Mouse (Mus musculus) cerebellum, adult 2 months (tissue): Measurements from ENCODE around the gene Hoxa2. TPM values are rescaled to one million over a fixed set of nuclear protein-coding genes. Genes with fewer than 3 reads are reported as not detected.

Experiments
- DNase-seq, 2 experiments: peaks; one replicate each; pipeline ENCODE4 v3.0.0; 2021
- H3K27ac ChIP-seq: fragments of 200-500 bp; 2 replicates; pipeline ENCODE4 v1.5.1; 2012; ENCODE audit warnings: low read length, control low read depth, inconsistent platforms; ENCODE audit not compliant: insufficient read depth
- H3K27me3 ChIP-seq: fragments of 200-500 bp; 2 replicates; pipeline ENCODE4 v1.6.1; 2012; ENCODE audit warnings: inconsistent platforms, mild to moderate bottlenecking, low read length, moderate library complexity; ENCODE audit not compliant: control insufficient read depth, insufficient read depth
- H3K4me1 ChIP-seq: fragments of 200-500 bp; 2 replicates; pipeline ENCODE4 v1.6.1; 2011; ENCODE audit warnings: low read length; ENCODE audit not compliant: control insufficient read depth, insufficient read depth
- H3K4me3 ChIP-seq: fragments of 200-500 bp; replicated peaks from 2 replicates; pipeline ENCODE3; 2011; ENCODE audit warnings: mild to moderate bottlenecking, low read depth, low read length, control low read depth; ENCODE audit not compliant: insufficient read depth
- CTCF ChIP-seq: fragments of 200-500 bp; IDR thresholded peaks from 2 replicates; pipeline ENCODE4 v1.5.1; 2011; ENCODE audit warnings: low read depth, mild to moderate bottlenecking, control low read depth, low read length, moderate library complexity, borderline replicate concordance; ENCODE audit not compliant: insufficient read depth
- POLR2A ChIP-seq: fragments of 200-500 bp; IDR thresholded peaks from 2 replicates; pipeline ENCODE4 v1.6.1; 2011; ENCODE audit warnings: low read length, control low read depth, borderline replicate concordance; ENCODE audit not compliant: insufficient read depth
- WGBS: fragments of 180-500 bp; shearing (Covaris S2); methylation state at CpG from one replicate; pipeline ENCODE4 v1.1.7; 2018; 5-methylcytosine and 5-hydroxymethylcytosine counted together
- polyA plus RNA-seq: library from polyadenylated mRNA; depleted of rRNA; stranded (reverse); fragments of >200 nt; gene quantifications from 2 replicates; pipeline ENCODE4 v1.2.3, GENCODE M21; 2012

The Hoxa2 gene
- polyA plus RNA-seq, 1 experiment: 2.8 TPM

DNA sequence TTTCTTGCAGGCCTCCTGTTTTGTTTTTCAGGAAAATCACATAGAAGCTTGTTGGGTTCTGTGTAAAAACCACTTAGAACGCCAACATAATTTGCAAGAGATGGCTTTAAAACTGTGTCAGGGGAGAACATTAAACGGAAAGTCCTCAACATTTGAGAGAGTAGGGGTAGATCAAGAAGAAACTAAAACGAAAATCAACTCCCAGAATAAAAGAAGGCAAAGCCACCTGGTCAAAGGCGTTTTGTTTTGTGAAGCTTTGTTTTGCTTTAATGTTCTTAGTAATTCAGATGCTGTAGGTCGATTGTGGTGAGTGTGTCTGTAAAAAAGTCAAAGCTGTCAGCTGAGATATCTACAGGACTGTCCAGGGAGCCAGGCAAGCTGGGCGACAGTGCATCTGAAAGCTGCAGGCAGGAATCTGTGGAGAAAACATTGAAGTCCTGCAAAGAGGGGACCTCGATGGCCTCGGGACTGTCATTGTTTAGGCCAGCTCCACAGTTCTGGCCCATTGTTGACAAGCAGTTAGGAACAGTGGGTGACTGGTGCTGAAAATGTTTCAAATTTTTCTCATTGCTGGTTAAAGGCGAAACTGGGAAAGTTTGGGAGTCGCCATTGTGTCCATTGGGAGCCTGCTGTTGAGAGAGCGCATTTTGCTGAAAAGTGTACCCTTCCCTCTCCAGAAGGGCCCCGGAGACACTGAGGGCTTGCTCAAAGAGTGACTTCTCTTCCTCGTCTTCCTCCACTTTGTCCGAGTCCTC is 1.8 kb downstream of the Hoxa2 start:
- DNase-seq: no peak
- Histone ChIP-seq H3K4me1 (no peaks in the 10 kb centered on the region; the same call in 1 of the 2 replicates), H3K4me3 (no peak overlapping the region), H3K27ac (no peak overlapping the region), H3K27me3 (peaks cover 24% of the 10 kb centered on the region; the same call in 1 of the 2 replicates)
- TF ChIP-seq POLR2A (no peak), CTCF (no peak)
- WGBS: 7% methylated on average over 14 of the region's 14 CpGs

DNA sequence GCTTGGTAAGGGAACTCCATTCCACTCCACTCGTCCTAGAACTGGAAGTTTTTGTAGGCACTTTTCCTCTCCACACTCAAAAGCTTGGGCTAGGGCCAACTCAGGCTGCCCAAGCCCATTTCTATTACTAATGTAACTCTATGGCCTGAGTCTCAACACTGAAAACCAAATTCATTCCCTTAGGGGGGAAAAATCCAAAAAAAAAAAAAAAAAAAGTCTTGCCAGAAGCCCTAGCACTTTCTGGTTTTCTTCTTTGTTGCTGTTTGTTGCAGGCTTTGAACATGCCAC is 2.6 kb downstream of the Hoxa2 start:
- H3K27me3 ChIP-seq: peaks cover 24% of the 10 kb centered on the region; the same call in 1 of the 2 replicates
- H3K4me1 ChIP-seq: no peaks in the 10 kb centered on the region; the same call in 1 of the 2 replicates
- 9% methylated on average over 1 of the region's 1 CpGs for WGBS
- H3K27ac ChIP-seq: no peak overlapping the region
- H3K4me3 ChIP-seq: no peak overlapping the region
- TF ChIP-seq POLR2A (no peak), CTCF (no peak)
- DNase-seq: no peak

DNA sequence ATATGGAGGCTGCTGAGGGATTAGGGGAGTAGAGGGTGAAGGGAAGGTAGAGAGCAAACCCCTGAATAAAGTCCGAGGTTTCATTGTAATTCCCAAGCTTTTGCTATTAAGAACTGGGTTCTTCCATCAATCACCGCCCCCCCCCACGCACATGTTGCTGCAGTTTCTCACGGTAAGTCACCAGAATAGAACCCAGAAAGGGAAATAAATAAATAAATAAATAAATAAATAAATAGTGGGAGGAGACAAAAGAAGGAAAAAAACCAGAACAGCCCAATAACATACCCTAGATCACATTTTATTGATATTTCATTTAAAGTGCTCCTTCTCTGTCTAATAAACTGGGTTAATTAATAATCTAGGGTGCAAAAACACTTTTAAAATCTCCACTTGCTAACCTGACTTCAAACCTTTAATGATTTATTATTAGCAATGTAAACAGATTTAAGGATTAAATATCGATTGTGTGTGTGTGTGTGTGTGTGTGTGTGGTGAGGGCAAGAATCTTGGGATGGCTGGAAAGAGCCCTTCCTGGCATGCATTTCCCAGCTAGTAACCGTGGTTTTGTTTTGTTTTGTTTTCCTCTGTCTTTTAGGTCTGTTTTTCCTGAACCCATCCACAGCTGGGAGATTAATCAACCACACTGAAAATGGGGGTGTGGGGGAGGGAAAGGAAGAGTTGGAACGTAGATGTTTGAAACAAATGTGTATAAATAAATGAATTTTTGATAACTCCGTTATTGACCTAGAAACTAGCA is 3.1 kb downstream of the Hoxa2 start:
- no peak overlapping the region for H3K4me3 ChIP-seq
- WGBS: 6% methylated on average over 8 of the region's 8 CpGs
- DNase-seq: no peak
- TF ChIP-seq CTCF: no peak
- no peak for TF ChIP-seq POLR2A
- peaks cover 24% of the 10 kb centered on the region; the same call in 1 of the 2 replicates for H3K27me3 ChIP-seq
- no peak overlapping the region for H3K27ac ChIP-seq
- no peaks in the 10 kb centered on the region; the same call in 1 of the 2 replicates for H3K4me1 ChIP-seq

DNA sequence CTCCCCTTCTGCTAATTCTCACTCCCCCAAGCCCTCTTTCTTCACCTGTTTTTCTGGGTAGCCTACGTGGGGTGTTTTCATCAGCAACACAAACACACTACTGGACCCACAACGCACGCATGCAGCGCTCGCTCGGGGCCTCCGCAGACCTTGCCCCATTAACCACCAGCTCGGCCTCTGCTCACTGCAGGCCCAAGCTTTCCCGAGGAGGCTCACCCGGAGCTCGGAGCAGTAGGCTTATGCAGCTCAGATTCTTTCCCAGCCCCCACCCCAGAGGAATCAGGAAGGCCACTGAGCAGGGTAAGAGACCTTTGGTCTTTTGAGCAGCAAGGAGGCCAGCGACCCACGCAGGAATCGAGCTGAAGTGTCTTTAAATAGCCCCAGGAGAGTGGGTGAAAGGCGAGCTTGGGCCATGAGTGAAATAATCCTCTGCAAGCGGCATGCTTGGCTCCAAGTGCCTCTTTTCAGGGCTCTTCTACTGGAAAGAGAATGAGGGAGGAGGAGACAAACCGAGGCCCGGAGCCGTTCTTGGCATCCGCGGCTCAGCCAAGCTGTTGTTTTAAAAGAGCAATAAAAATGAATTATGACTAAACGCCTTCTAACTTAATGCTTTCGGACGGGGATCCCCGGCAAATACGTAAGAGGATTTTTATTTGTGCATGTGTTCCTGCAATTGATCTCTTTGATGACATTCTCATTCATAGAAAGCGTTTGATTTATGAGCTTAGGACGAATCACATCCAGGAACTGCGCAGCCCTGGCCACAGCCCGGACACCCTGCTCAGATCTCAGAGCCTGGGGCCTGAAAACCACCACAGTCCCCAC is 3.9 kb downstream of the Hoxa2 start:
- no peak for DNase-seq
- Histone ChIP-seq H3K4me1 (no peaks in the 10 kb centered on the region; the same call in 1 of the 2 replicates), H3K27ac (no peak overlapping the region), H3K4me3 (no peak overlapping the region), H3K27me3 (peaks cover 24% of the 10 kb centered on the region; the same call in 1 of the 2 replicates)
- no peak for TF ChIP-seq CTCF
- WGBS: 4% methylated on average over 30 of the region's 30 CpGs

DNA sequence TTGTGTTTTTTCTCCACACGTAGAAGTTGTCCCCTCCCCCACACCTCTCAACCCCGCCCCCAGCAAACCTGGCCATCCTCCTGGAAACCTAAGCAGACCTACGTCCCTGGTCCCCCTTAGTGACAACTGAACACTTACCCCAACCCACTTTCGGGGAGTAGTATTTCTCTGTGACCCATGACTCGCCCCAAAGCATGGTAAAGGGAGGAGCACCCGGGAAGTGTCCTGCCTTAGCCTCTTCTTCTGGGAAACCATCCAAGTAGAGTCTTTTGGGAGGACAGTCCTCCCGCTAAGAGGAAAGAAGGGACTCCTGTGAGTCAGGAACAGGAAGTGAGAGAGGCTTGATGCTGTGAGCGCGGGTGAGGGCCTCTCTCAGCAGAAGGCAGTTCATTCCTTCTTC is 4.7 kb downstream of the Hoxa2 start:
- H3K27ac ChIP-seq: no peak overlapping the region
- H3K27me3 ChIP-seq: peaks cover 23% of the 10 kb centered on the region; the same call in 1 of the 2 replicates
- no peak for DNase-seq
- H3K4me3 ChIP-seq: no peak overlapping the region
- 6% methylated on average over 9 of the region's 9 CpGs for WGBS
- TF ChIP-seq POLR2A (no peak), CTCF (no peak)
- no peaks in the 10 kb centered on the region; the same call in 1 of the 2 replicates for H3K4me1 ChIP-seq

DNA sequence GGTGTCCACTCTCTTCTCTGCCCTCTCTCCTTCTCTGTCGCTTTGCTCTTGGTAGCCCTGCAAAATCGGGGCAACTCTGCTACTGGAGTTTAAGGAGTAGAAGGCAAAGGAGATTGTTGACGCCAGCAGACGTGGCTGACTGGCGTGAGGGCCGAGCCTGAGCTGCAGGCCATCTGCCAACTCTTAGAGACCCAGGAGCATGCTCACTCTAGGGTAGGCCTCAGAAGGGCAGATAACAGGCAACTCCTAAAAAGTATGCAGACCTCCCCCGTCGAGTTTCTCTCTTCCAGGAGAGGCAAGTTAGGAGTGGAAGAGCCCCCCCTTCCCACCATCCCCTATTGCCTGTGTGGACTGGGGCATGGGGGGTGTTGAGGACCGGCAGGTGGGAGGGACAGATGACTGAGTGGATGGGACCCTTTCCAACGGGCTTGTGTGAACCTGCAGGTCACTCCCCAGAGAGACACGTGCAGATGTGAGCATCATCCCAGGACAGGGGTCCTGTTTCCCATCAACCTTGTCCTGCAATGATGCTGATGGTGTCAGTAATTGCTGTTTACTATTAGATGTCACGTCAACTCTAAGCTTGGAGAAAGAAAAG is 5.4 kb downstream of the Hoxa2 start:
- Histone ChIP-seq H3K27ac (no peak overlapping the region), H3K4me1 (no peaks in the 10 kb centered on the region; the same call in 1 of the 2 replicates), H3K27me3 (peaks cover 20% of the 10 kb centered on the region; the same call in 1 of the 2 replicates), H3K4me3 (no peak overlapping the region)
- DNase-seq: no peak
- no peak for TF ChIP-seq POLR2A
- no peak for TF ChIP-seq CTCF
- WGBS: 5% methylated on average over 12 of the region's 12 CpGs
